Mouse (Mus musculus) heart, adult 2 months (tissue): Measurements from ENCODE around the gene Sycp2.

Experiments
- CTCF ChIP-seq: fragments of 200-600 bp; IDR thresholded peaks from 2 replicates; pipeline ENCODE4 v1.8.1; 2022; ENCODE audit warnings: antibody characterized with exemption, mild to moderate bottlenecking, moderate library complexity
- EP300 ChIP-seq: fragments of 200-500 bp; IDR thresholded peaks from 2 replicates; pipeline ENCODE4 v1.6.1; 2011; ENCODE audit warnings: low read depth, low read length, control low read depth; ENCODE audit not compliant: insufficient read depth
- POLR2A ChIP-seq: fragments of 200-500 bp; IDR thresholded peaks from 2 replicates; pipeline ENCODE4 v1.6.1; 2011; ENCODE audit warnings: mild to moderate bottlenecking, low read depth, low read length, control low read depth; ENCODE audit not compliant: insufficient read depth

DNA sequence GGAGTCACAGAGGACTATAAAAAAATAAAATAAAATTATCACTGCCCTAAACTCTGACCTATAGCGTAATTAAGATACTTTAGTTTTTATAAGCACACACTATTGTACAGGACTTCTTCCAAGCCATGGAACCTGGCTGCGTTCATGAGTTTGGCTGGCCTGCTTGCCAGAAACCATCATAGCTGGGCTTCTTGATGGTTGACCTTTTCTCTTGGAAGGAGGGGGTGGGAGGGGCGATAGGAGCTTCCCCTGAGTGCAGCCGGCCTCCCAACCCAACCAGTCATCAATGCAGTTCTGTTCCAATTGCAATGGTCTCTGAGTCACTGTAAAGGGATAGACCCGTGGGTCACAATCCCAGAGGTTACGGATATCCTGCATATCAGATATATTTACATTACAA, 2.8 kb upstream of the Sycp2 start:
- TF ChIP-seq POLR2A (no peak), CTCF (no peak), EP300 (no peak)
